Mouse (Mus musculus): ENCODE results near the gene Csgalnact2. TPM values are rescaled to one million over a fixed set of nuclear protein-coding genes. Genes with fewer than 3 reads are reported as not detected.

Csgalnact2 gene
- polyA plus RNA-seq, 1 experiment from 2014 or later = 7.5 TPM

DNA sequence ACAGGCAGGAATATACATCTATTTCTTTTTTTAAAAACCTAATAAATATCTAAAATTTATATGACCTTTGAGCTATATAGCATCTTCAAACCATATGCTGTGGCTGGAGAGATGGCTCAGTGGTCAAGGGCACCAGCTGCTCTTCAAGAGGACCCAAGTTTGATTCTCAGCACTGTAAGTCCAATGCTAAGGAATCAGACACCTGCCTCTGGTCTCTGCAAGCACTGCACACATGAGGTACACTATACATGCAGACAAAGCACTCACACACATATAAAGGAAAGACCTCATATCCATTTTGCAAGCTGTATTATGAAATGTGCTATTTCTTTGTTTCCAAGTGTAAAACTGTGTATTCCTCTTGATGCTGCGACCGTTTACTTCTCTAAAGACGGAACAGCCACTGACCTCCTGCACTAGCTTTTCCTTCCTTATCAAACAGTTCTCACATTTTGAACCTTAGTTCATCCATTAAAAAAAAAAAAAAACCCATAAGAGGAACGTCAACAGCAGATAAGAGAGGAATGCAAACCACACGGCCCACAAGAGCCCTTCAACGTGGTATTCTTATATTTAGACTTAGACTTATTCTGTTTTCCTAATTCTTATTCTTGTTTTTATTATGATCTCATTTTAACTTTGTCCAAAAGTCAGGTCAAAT is 11.0 kb downstream of the Csgalnact2 start:
- Histone ChIP-seq H3K4me1 (no peaks in the 10 kb centered on the region), H3K27ac (no peak overlapping the region), H3K9ac (no peak overlapping the region), H3K4me3 (no peak overlapping the region), H3K4me2 (no peak overlapping the region), H3K27me3 (no peaks in the 10 kb centered on the region), H3K36me3 (ENCODE audit: poor library complexity, severe bottlenecking) (peaks cover 9% of the 10 kb centered on the region), H3K9me3 (replicated peaks) (no peaks in the 10 kb centered on the region)
- 89% methylated on average over 6 of the region's 6 CpGs for WGBS
- no peak for ATAC-seq

GRCm38 (mm10) chr6:118127198-118127597 is 11.7 kb downstream of the Csgalnact2 start:
- no peak overlapping the region for H3K4me3 ChIP-seq
- ATAC-seq = no peak
- H3K36me3 ChIP-seq (ENCODE audit: poor library complexity, severe bottlenecking) = peaks cover 15% of the 10 kb centered on the region
- no peaks in the 10 kb centered on the region for H3K27me3 ChIP-seq
- no peak overlapping the region for H3K9ac ChIP-seq
- no peaks in the 10 kb centered on the region for H3K4me1 ChIP-seq
- H3K9me3 ChIP-seq (replicated peaks) = no peaks in the 10 kb centered on the region
- H3K4me2 ChIP-seq = no peak overlapping the region
- 89% methylated on average over 7 of the region's 7 CpGs for WGBS
- H3K27ac ChIP-seq = no peak overlapping the region

GRCm38 (mm10) chr6:118126577-118126976 is 12.4 kb downstream of the Csgalnact2 start:
- Histone ChIP-seq H3K9me3 (replicated peaks) (no peaks in the 10 kb centered on the region), H3K27me3 (no peaks in the 10 kb centered on the region), H3K36me3 (ENCODE audit: poor library complexity, severe bottlenecking) (peaks cover 22% of the 10 kb centered on the region), H3K27ac (no peak overlapping the region), H3K4me3 (no peak overlapping the region), H3K4me2 (no peak overlapping the region), H3K9ac (no peak overlapping the region), H3K4me1 (no peaks in the 10 kb centered on the region)
- ATAC-seq = no peak

GRCm38 (mm10) chr6:118122767-118123166 is 16.2 kb downstream of the Csgalnact2 start:
- no peaks in the 10 kb centered on the region for H3K9me3 ChIP-seq (replicated peaks)
- H3K4me3 ChIP-seq = no peak overlapping the region
- no peak for ATAC-seq
- no peaks in the 10 kb centered on the region for H3K4me1 ChIP-seq
- H3K9ac ChIP-seq = no peak overlapping the region
- WGBS = 86% methylated on average over 1 of the region's 1 CpGs
- H3K27me3 ChIP-seq = no peaks in the 10 kb centered on the region
- no peak overlapping the region for H3K27ac ChIP-seq
- no peak overlapping the region for H3K4me2 ChIP-seq
- peaks cover 22% of the 10 kb centered on the region for H3K36me3 ChIP-seq (ENCODE audit: poor library complexity, severe bottlenecking)

DNA sequence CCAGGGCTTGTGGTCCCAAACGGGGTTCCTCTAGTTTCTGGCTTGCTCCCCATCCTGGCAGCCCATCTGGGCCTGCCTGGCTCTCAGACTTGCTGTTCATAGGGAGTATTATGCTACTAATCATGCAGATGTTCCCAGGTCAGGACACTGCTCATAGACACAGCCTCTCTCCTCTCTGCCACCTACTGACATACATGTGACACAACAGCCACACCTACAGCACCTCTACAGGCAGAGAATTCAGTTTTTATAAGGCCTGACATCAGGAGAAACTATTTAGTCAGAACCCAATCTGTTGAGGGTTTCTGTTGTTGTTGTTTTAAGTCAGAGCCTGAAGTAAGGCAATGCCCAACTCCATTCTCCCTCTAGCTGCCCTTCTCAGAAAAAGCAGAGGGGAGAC is 27.1 kb downstream of the Csgalnact2 start:
- H3K9ac ChIP-seq = no peak overlapping the region
- no peak overlapping the region for H3K4me3 ChIP-seq
- no peak overlapping the region for H3K27ac ChIP-seq
- no peak for ATAC-seq
- 84% methylated on average over 1 of the region's 1 CpGs for WGBS
- no peak overlapping the region for H3K4me2 ChIP-seq
- no peaks in the 10 kb centered on the region for H3K4me1 ChIP-seq
- H3K27me3 ChIP-seq = no peaks in the 10 kb centered on the region
- peaks cover 4% of the 10 kb centered on the region; the same call in 1 of the 2 replicates for H3K36me3 ChIP-seq (ENCODE audit: poor library complexity, severe bottlenecking)
- no peaks in the 10 kb centered on the region for H3K9me3 ChIP-seq (replicated peaks)

DNA sequence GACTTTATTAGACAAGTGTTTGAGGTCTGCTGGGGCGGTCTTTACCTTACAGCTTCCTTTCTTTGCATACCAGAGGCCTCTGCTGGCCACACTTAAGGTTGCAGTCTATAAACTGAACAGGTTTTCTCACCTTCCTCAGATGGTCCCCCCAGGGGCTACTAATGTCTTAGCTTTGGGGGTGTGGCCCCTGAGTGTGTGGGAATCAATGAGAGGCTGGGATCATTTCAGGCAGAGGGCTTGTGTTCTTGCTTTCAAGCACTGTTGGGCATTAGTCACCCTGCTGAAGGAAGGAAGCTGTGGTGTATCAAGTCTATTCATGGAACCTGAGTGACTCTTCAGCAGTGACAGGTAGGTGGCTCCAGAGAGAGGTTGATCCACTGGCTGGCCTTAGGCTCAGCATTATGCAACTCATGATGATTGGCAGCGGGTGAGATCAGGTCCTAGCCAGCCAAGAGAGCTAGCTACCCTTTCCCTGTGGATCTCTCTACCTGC is 39.6 kb downstream of the Csgalnact2 start:
- no peaks in the 10 kb centered on the region for H3K9me3 ChIP-seq (replicated peaks)
- no peak for ATAC-seq
- no peaks in the 10 kb centered on the region for H3K27me3 ChIP-seq
- H3K4me1 ChIP-seq = no peaks in the 10 kb centered on the region
- H3K9ac ChIP-seq = no peak overlapping the region
- WGBS = 46% methylated on average over 2 of the region's 2 CpGs
- no peak overlapping the region for H3K27ac ChIP-seq
- no peak overlapping the region for H3K4me2 ChIP-seq
- no peaks in the 10 kb centered on the region for H3K36me3 ChIP-seq (ENCODE audit: poor library complexity, severe bottlenecking)
- no peak overlapping the region for H3K4me3 ChIP-seq

GRCm38 (mm10) chr6:118097765-118098365 is 41.1 kb downstream of the Csgalnact2 start:
- 86% methylated on average over 8 of the region's 8 CpGs for WGBS
- Histone ChIP-seq H3K4me3 (no peak overlapping the region), H3K9me3 (replicated peaks) (no peaks in the 10 kb centered on the region), H3K27ac (no peak overlapping the region), H3K36me3 (ENCODE audit: poor library complexity, severe bottlenecking) (no peaks in the 10 kb centered on the region), H3K4me2 (no peak overlapping the region), H3K9ac (no peak overlapping the region), H3K4me1 (no peaks in the 10 kb centered on the region), H3K27me3 (no peaks in the 10 kb centered on the region)
- no peak for ATAC-seq

- Histone ChIP-seq H3K27me3 (no peaks in the 10 kb centered on the region), H3K4me2 (no peak overlapping the region), H3K36me3 (ENCODE audit: poor library complexity, severe bottlenecking) (no peaks in the 10 kb centered on the region), H3K9ac (no peak overlapping the region), H3K4me1 (no peaks in the 10 kb centered on the region), H3K9me3 (replicated peaks) (no peaks in the 10 kb centered on the region), H3K4me3 (no peak overlapping the region), H3K27ac (no peak overlapping the region)
- 86% methylated on average over 9 of the region's 9 CpGs for WGBS
- no peak for ATAC-seq
These were observed 48.1 kb downstream of the Csgalnact2 start for GRCm38 (mm10) chr6:118090827-118091226.

DNA sequence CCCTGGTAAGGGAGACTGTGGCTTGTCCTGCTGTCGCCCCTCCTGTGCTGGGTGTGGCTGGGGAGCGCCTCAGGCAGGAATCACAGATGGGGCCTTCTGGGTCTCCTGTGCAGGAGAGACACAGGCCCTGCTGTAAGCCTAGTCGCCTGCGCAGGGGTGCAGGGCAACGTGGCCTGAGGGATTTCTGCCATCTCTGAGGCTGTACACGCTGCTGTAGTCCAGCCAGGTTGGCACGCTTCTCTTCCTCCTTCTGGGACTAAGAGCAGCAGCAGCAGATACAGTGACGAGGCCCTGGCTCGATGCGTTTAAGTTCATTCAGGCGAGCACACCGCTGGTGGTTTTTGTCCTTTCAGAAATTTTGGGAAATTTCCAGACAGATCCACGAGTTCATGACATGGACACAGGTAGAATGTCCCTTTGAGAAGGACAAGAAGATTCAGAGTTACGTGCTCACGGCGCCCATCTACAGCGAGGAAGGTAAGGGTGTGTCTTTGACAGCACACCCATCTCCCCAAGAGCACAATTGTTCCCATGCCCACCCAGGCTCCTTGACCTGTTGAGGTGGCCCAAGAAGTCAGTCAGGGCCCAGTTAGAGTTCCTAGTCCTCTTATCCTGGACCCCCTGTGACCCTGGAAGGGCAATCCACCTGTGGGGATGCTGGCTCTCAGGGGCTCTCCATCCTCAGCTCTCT is 50.0 kb downstream of the Csgalnact2 start:
- no peaks in the 10 kb centered on the region for H3K27me3 ChIP-seq
- no peak overlapping the region for H3K9ac ChIP-seq
- no peaks in the 10 kb centered on the region for H3K9me3 ChIP-seq (replicated peaks)
- H3K4me3 ChIP-seq = no peak overlapping the region
- no peak overlapping the region for H3K27ac ChIP-seq
- H3K36me3 ChIP-seq (ENCODE audit: poor library complexity, severe bottlenecking) = no peaks in the 10 kb centered on the region
- ATAC-seq = no peak
- no peak overlapping the region for H3K4me2 ChIP-seq
- WGBS = 87% methylated on average over 17 of the region's 17 CpGs
- H3K4me1 ChIP-seq = no peaks in the 10 kb centered on the region

DNA sequence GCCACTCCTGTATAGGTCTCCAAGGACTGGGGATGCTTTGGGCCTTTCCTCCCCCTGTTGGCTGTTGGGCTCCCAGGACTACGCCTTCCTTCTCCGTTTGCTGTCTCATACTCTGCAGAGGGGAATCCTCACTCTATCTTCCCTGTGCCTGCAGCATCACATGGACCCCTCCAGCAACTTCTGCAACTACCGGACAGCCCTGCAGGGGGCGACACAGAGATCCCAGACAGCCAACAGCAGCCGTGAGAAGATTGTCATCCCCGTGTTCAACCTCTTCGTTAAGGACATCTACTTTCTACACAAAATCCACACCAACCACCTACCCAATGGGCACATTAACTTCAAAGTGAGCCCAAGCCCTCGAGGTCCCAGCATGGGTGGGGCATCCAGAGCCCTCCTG is 51.0 kb downstream of the Csgalnact2 start:
- WGBS = 48% methylated on average over 8 of the region's 8 CpGs
- Histone ChIP-seq H3K4me1 (no peaks in the 10 kb centered on the region), H3K27me3 (no peaks in the 10 kb centered on the region), H3K4me3 (no peak overlapping the region), H3K27ac (no peak overlapping the region), H3K36me3 (ENCODE audit: poor library complexity, severe bottlenecking) (no peaks in the 10 kb centered on the region), H3K4me2 (no peak overlapping the region), H3K9ac (no peak overlapping the region), H3K9me3 (replicated peaks) (no peaks in the 10 kb centered on the region)
- ATAC-seq = no peak

GRCm38 (mm10) chr6:118084596-118084995 is 54.3 kb downstream of the Csgalnact2 start:
- H3K36me3 ChIP-seq (ENCODE audit: poor library complexity, severe bottlenecking) = no peaks in the 10 kb centered on the region
- WGBS = 88% methylated on average over 8 of the region's 8 CpGs
- H3K27ac ChIP-seq = no peak overlapping the region
- H3K9me3 ChIP-seq (replicated peaks) = no peaks in the 10 kb centered on the region
- H3K9ac ChIP-seq = no peak overlapping the region
- H3K27me3 ChIP-seq = no peaks in the 10 kb centered on the region
- no peak overlapping the region for H3K4me3 ChIP-seq
- H3K4me2 ChIP-seq = no peak overlapping the region
- no peak for ATAC-seq
- no peaks in the 10 kb centered on the region for H3K4me1 ChIP-seq

DNA sequence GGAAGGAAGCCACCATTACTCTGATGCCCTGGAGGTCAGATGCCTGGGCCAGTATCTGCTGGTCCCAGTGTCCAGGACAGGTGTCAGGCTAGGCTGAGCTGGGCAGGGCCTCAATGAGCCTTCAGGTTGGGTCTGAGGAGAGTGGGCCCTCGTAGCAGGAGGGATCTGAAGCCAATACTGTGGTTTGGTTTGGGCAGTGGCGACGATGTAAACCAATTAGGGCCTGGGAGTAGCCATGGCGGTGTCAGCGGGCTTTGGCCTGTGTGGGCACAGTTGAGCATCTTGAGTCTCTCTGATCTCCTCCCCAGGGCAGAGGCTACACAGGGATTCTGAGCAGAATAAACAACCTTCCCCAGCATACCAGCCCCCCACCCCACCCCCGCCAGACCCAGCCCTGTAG is 55.3 kb downstream of the Csgalnact2 start:
- Histone ChIP-seq H3K27ac (no peak overlapping the region), H3K9me3 (replicated peaks) (no peaks in the 10 kb centered on the region), H3K4me3 (no peak overlapping the region), H3K4me2 (no peak overlapping the region), H3K4me1 (no peaks in the 10 kb centered on the region), H3K9ac (no peak overlapping the region), H3K27me3 (no peaks in the 10 kb centered on the region), H3K36me3 (ENCODE audit: poor library complexity, severe bottlenecking) (no peaks in the 10 kb centered on the region)
- ATAC-seq = no peak
- WGBS = 76% methylated on average over 6 of the region's 6 CpGs

All from forebrain, embryonic 13.5 days (tissue).